In the genomic region with DNA sequence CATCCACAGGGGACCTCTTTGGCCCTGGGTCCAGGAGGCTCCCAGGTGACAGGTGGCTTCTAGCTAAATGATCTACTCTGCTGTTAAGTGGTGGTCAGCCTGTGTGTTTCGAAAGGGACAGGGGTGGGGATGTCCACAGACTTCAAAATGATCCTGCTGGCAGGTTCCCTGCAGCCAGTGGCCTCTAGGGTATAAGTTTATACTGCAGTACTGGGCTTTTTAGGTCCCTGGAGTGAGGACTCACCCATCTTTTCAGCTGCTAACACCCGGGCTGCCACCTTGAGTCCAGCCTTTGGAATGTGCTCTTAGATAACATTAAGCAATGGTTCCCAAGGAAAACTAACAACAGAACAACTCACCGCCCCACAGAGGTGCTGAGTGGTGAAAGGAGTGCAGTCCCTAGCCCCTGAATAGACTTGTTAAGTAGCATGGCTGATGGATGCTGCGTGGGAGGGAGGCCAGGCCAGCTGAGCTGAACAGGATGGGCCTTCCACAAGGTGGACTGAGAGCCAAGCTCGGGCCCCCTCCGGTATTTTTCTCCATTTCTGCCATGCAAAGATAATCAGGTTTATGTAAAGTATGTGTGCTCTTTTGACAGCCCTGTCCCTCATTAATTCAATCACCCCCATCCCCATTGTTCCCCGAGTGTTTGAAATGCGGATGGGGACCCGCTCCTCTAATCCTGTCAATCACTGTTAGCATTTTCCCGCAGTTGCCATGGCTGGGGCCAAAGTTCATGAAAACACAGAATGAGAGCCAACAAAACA, we compare ENCODE assay signal across 9 mouse cellular contexts.
A peak's percentile ranks its signal among the peaks of the same experiment; 100 is the strongest.
DNase-seq lines count a peak whose midpoint lies in the region; ATAC-seq and TF ChIP-seq lines count a peak whose summit lies in the region.
"Had no signal": no experiment of that assay in that cellular context is flagged by ENCODE, and none has a peak within 500 bp of the region (broad histone marks: within the 10 kb centered on the region; RNA-seq: fewer than 3 reads in every experiment).

No protein-coding gene starts in this region.

- H3K4me2 ChIP-seq in heart, postnatal 0 days (ENCODE audit: low read depth, low read length) = no peak overlapping the region
- H3K4me2 ChIP-seq in hindbrain, embryonic 13.5 days = no peak overlapping the region

- H3K4me1 ChIP-seq in heart, postnatal 0 days (ENCODE audit: control insufficient read depth, insufficient read depth) = peaks cover 6% of the 10 kb centered on the region; the same call in 1 of the 2 replicates
- peaks cover 37% of the 10 kb centered on the region for H3K4me1 ChIP-seq in hindbrain, embryonic 13.5 days (replicated peaks)

- 22% methylated on average over 10 of the region's 10 CpGs for WGBS in heart, postnatal 0 days
- 8% methylated on average over 10 of the region's 10 CpGs for WGBS in hindbrain, embryonic 13.5 days

- no peak overlapping the region for H3K4me3 ChIP-seq in heart, postnatal 0 days (ENCODE audit: low read depth, low read length)
- H3K4me3 ChIP-seq in hindbrain, embryonic 13.5 days = no peak overlapping the region

- no peak for DNase-seq in heart, postnatal 0 days (ENCODE audit: low spot score)
- DNase-seq in heart, adult 8-10 months (ENCODE audit: low spot score) = no peak
- peak; percentile 87 for DNase-seq in embryo, embryonic 10 days (ENCODE audit: low spot score)
- peak; percentile 59 for DNase-seq in neural tube, embryonic 10.5 days (ENCODE audit: extremely low spot score, low spot score)
- DNase-seq in adrenal gland, adult 2 months = no peak
- DNase-seq in lung, postnatal 36 days = no peak
- DNase-seq in testis, postnatal 10 days (ENCODE audit: low spot score) = no peak

- H3K9ac ChIP-seq in heart, postnatal 0 days (replicated peaks; ENCODE audit: low read depth, low read length) = no peak overlapping the region
- H3K9ac ChIP-seq in hindbrain, embryonic 13.5 days = no peak overlapping the region

- peak; percentile 27; the same call in 1 of the 2 replicates for ATAC-seq in heart, postnatal 0 days (ENCODE audit: insufficient read depth, low read depth)
- ATAC-seq in hindbrain, embryonic 13.5 days (ENCODE audit: low FRiP score) = peak; percentile 91

- H3K36me3 ChIP-seq in heart, postnatal 0 days (replicated peaks; ENCODE audit: control insufficient read depth, insufficient read depth, low read length) = no peaks in the 10 kb centered on the region
- H3K36me3 ChIP-seq in hindbrain, embryonic 13.5 days = no peaks in the 10 kb centered on the region

- no peak for TF ChIP-seq EP300 in heart, postnatal 0 days (IDR thresholded peaks at IDR 0.05; ENCODE audit: low read depth)

- no peak overlapping the region for H3K27ac ChIP-seq in heart, postnatal 0 days (ENCODE audit: low read depth)
- H3K27ac ChIP-seq in hindbrain, embryonic 13.5 days = peak overlapping the region; percentile 40
- H3K27ac ChIP-seq: kidney, postnatal 0 days had no signal

- H3K9me3 ChIP-seq in heart, postnatal 0 days (replicated peaks; ENCODE audit: control insufficient read depth, low read length) = no peaks in the 10 kb centered on the region
- H3K9me3 ChIP-seq in hindbrain, embryonic 13.5 days = no peaks in the 10 kb centered on the region

- H3K27me3 ChIP-seq in heart, postnatal 0 days (ENCODE audit: control insufficient read depth, insufficient read depth, low read length) = no peaks in the 10 kb centered on the region
- H3K27me3 ChIP-seq in hindbrain, embryonic 13.5 days = peaks cover 41% of the 10 kb centered on the region

- TF ChIP-seq CTCF in heart, postnatal 0 days (IDR thresholded peaks at IDR 0.05; ENCODE audit: low read depth) = no peak

Comparison
In these comparisons a context has a peak if more than half of its experiments do, and no peak if none do; other contexts are left out.
1. DNase-seq: peak in embryo, embryonic 10 days (single experiment) and neural tube, embryonic 10.5 days (single experiment); none in heart, postnatal 0 days (single experiment), heart, adult 8-10 months (single experiment), adrenal gland, adult 2 months (single experiment), lung, postnatal 36 days (single experiment) and testis, postnatal 10 days (single experiment).